9 mouse cellular contexts compared by ENCODE assay signal in genomic region chr13:58057953-58058870, GRCm38 (mm10). TPM values are rescaled to one million over a fixed set of nuclear protein-coding genes. Genes with fewer than 3 reads are reported as not detected.
DNase-seq lines count a peak whose midpoint lies in the region; ATAC-seq lines count a peak whose summit lies in the region.
"Had no signal": no experiment of that assay in that cellular context is flagged by ENCODE, and none has a peak within 500 bp of the region (broad histone marks: within the 10 kb centered on the region; RNA-seq: fewer than 3 reads in every experiment).

No protein-coding gene starts in this region.

- H3K9ac ChIP-seq in forebrain, embryonic 12.5 days = no peak overlapping the region
- no peak overlapping the region for H3K9ac ChIP-seq in hindbrain, embryonic 13.5 days
- H3K9ac ChIP-seq in limb, embryonic 13.5 days = no peak overlapping the region

- H3K9me3 ChIP-seq in forebrain, embryonic 12.5 days = 0 out of 2 replicates have a peak, but pooled peaks cover 3% of the 10 kb centered on the region
- 0 out of 2 replicates have a peak, but pooled peaks cover 6% of the 10 kb centered on the region for H3K9me3 ChIP-seq in hindbrain, embryonic 13.5 days
- H3K9me3 ChIP-seq in limb, embryonic 13.5 days = 0 out of 2 replicates have a peak, but pooled peaks cover 4% of the 10 kb centered on the region

- DNase-seq in embryo, embryonic 11 days = peak; percentile 58
- DNase-seq in natural killer cell, adult 2 months (ENCODE audit: low spot score in 2 of 2) = peak; percentile 10 to 18
- no peak for DNase-seq in adrenal gland, postnatal 25 days
- no peak for DNase-seq in right cerebral cortex, postnatal 25 days

- 46% methylated on average over 17 of the region's 17 CpGs for WGBS in forebrain, embryonic 12.5 days
- 42% methylated on average over 17 of the region's 17 CpGs for WGBS in hindbrain, embryonic 13.5 days
- WGBS in limb, embryonic 13.5 days = 9% methylated on average over 17 of the region's 17 CpGs

- peaks cover 10% of the 10 kb centered on the region; the same call in 1 of the 2 replicates for H3K36me3 ChIP-seq in forebrain, embryonic 12.5 days (replicated peaks)
- H3K36me3 ChIP-seq in hindbrain, embryonic 13.5 days = peaks cover 31% of the 10 kb centered on the region
- peaks cover 15% of the 10 kb centered on the region for H3K36me3 ChIP-seq in limb, embryonic 13.5 days

- H3K27me3 ChIP-seq in forebrain, embryonic 12.5 days = no peaks in the 10 kb centered on the region
- H3K27me3 ChIP-seq in hindbrain, embryonic 13.5 days = no peaks in the 10 kb centered on the region
- no peaks in the 10 kb centered on the region for H3K27me3 ChIP-seq in limb, embryonic 13.5 days

- ATAC-seq in forebrain, embryonic 12.5 days (ENCODE audit: low FRiP score) = peak; percentile 33; the same call in 1 of the 2 replicates
- no peak for ATAC-seq in hindbrain, embryonic 13.5 days (ENCODE audit: low FRiP score)
- peak; percentile 88 for ATAC-seq in limb, embryonic 13.5 days (ENCODE audit: low FRiP score, low read depth)
- ATAC-seq in frontal cortex, adult (ENCODE audit: low TSS enrichment) = no peak

- no peak overlapping the region for H3K4me3 ChIP-seq in forebrain, embryonic 12.5 days (replicated peaks)
- H3K4me3 ChIP-seq in hindbrain, embryonic 13.5 days = no peak overlapping the region
- no peak overlapping the region for H3K4me3 ChIP-seq in limb, embryonic 13.5 days
- H3K4me3 ChIP-seq: myocyte had no signal

- H3K4me2 ChIP-seq in forebrain, embryonic 12.5 days = no peak overlapping the region
- no peak overlapping the region for H3K4me2 ChIP-seq in hindbrain, embryonic 13.5 days
- H3K4me2 ChIP-seq in limb, embryonic 13.5 days (replicated peaks) = peak overlapping the region; percentile 12

- peak overlapping the region; percentile 59; the same call in 1 of the 2 replicates for H3K27ac ChIP-seq in forebrain, embryonic 12.5 days
- H3K27ac ChIP-seq in hindbrain, embryonic 13.5 days = peak overlapping the region; percentile 56
- H3K27ac ChIP-seq in limb, embryonic 13.5 days = peak overlapping the region; percentile 83

- peaks cover 12% of the 10 kb centered on the region; the same call in 1 of the 2 replicates for H3K4me1 ChIP-seq in forebrain, embryonic 12.5 days
- peaks cover 17% of the 10 kb centered on the region for H3K4me1 ChIP-seq in hindbrain, embryonic 13.5 days (replicated peaks)
- H3K4me1 ChIP-seq in limb, embryonic 13.5 days = peaks cover 40% of the 10 kb centered on the region

RNA-seq across cellular contexts. Expression of gene Klhl3, which starts 55.2 kb away (rescaled TPM):
- 3.9 and 4.3 TPM in 2 replicates for polyA plus RNA-seq in forebrain, embryonic 12.5 days (2016; fragmentation: Nextera tagmentation; extraction: Ambion mirVana)
- polyA plus RNA-seq in hindbrain, embryonic 13.5 days (2015; fragmentation: Nextera tagmentation; extraction: Ambion mirVana) = 11.5 and 11.7 TPM in 2 replicates
- polyA plus RNA-seq in limb, embryonic 13.5 days (2015; fragmentation: Nextera tagmentation; extraction: Ambion mirVana) = 4.2 and 4.4 TPM in 2 replicates
- total RNA-seq in adrenal gland, postnatal 25 days (2021) = 1.5 and 3.2 TPM in 2 replicates

Comparison
In these comparisons a context has a peak if more than half of its experiments do, and no peak if none do; other contexts are left out.
1. DNase-seq: peak in embryo, embryonic 11 days (single experiment) and natural killer cell, adult 2 months (2 of 2); none in adrenal gland, postnatal 25 days (single experiment) and right cerebral cortex, postnatal 25 days (single experiment).
2. ATAC-seq: peak in forebrain, embryonic 12.5 days (single experiment) and limb, embryonic 13.5 days (single experiment); none in hindbrain, embryonic 13.5 days (single experiment) and frontal cortex, adult (single experiment).
3. Peak in every context shown above with its lines, with median percentiles within 50 percentile points of each other: H3K27ac ChIP-seq.